In the genomic region with DNA sequence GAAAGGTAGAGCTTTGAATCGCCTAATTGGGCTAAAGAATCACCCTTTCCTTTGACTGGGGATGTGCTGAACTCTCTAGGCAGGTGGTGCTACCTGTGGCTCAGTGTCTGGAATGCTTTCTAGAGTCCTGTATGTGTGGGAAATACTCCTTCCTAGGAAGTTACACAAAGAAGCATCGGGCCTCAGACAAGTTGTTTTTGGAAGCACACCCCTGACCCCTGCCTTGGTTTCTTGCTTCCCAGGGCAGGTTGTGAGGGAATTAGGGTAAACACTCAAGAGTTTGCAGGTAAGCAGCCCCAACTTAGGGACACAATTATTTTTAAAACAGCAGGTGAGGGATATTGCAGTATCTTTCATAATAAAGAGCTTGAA, we compare ENCODE assay signal across 9 mouse cellular contexts. TPM values are rescaled to one million over a fixed set of nuclear protein-coding genes. Genes with fewer than 3 reads are reported as not detected.
DNase-seq lines count a peak whose midpoint lies in the region; ATAC-seq and TF ChIP-seq lines count a peak whose summit lies in the region.
"Had no signal": no experiment of that assay in that cellular context is flagged by ENCODE, and none has a peak within 500 bp of the region (broad histone marks: within the 10 kb centered on the region; RNA-seq: fewer than 3 reads in every experiment).

No protein-coding gene starts in this region.

- H3K27ac ChIP-seq in gastrocnemius, adult 2 months: peak overlapping the region; percentile 96
- H3K27ac ChIP-seq in thymus, adult 2 months (ENCODE audit: control insufficient read depth, insufficient read depth, low read length): 0 out of 2 replicates have a peak overlapping the region, but pooled peaks have one; percentile 9
- H3K27ac ChIP-seq in liver, embryonic 12.5 days: peak overlapping the region; percentile 85; the same call in 1 of the 2 replicates

- peak overlapping the region; percentile 92 for H3K9ac ChIP-seq in liver, embryonic 12.5 days

- peak; percentile 2 for DNase-seq in gastrocnemius, adult 2 months
- DNase-seq in gastrocnemius, postnatal 4 days (ENCODE audit: low spot score in 2 of 2): no peak
- DNase-seq in thymus, adult 2 months: no peak
- no peak for DNase-seq in thymus, postnatal 25 days
- DNase-seq in urinary bladder, postnatal 25 days (ENCODE audit: low spot score): no peak
- DNase-seq in adrenal gland, postnatal 25 days: no peak
- DNase-seq in urinary bladder, postnatal 10 days (ENCODE audit: low spot score): no peak

- H3K9me3 ChIP-seq in liver, embryonic 12.5 days (replicated peaks): no peaks in the 10 kb centered on the region

- peak overlapping the region; percentile 87 for H3K4me2 ChIP-seq in liver, embryonic 12.5 days

- H3K4me1 ChIP-seq in thymus, adult 2 months (replicated peaks; ENCODE audit: control insufficient read depth, insufficient read depth, low read length): peaks cover 12% of the 10 kb centered on the region
- H3K4me1 ChIP-seq in liver, embryonic 12.5 days: peaks cover 33% of the 10 kb centered on the region

- no peak for TF ChIP-seq CTCF in gastrocnemius, adult 2 months (IDR thresholded peaks at IDR 0.05)
- no peak for TF ChIP-seq CTCF in thymus, adult 2 months (IDR thresholded peaks at IDR 0.05; ENCODE audit: borderline replicate concordance, control insufficient read depth, extremely low read depth, insufficient read depth, low read length, poor library complexity)

- H3K4me3 ChIP-seq in gastrocnemius, adult 2 months: peak overlapping the region; percentile 99
- H3K4me3 ChIP-seq in thymus, adult 2 months (ENCODE audit: control insufficient read depth, insufficient read depth, low read length): peak overlapping the region; percentile 88
- peak overlapping the region; percentile 92 for H3K4me3 ChIP-seq in liver, embryonic 12.5 days

- H3K27me3 ChIP-seq in thymus, adult 2 months (ENCODE audit: control insufficient read depth, insufficient read depth, low read length): no peaks in the 10 kb centered on the region
- H3K27me3 ChIP-seq in liver, embryonic 12.5 days (replicated peaks): no peaks in the 10 kb centered on the region

- 5% methylated on average over 2 of the region's 2 CpGs for WGBS in thymus, adult 2 months
- WGBS in liver, embryonic 12.5 days (ENCODE audit: insufficient replicate concordance): 21% methylated on average over 2 of the region's 2 CpGs

- no peak for ATAC-seq in liver, embryonic 12.5 days

- no peak for TF ChIP-seq POLR2A in thymus, adult 2 months (IDR thresholded peaks at IDR 0.05; ENCODE audit: control insufficient read depth, extremely low read depth, insufficient read depth, low read length, poor library complexity)

- H3K36me3 ChIP-seq in thymus, adult 2 months (ENCODE audit: control insufficient read depth, insufficient read depth, low read length): peaks cover 22% of the 10 kb centered on the region
- peaks cover 52% of the 10 kb centered on the region for H3K36me3 ChIP-seq in liver, embryonic 12.5 days

- intact Hi-C loops in gastrocnemius, adult 2 months (cut with DNase I): no loop called here

RNA-seq across cellular contexts. Expression of a gene that starts 1.2 kb away (rescaled TPM):
- 10 to 100 TPM; 16.8 to 17.3 TPM for total RNA-seq in gastrocnemius, adult 2 months (2021)
- total RNA-seq in gastrocnemius, postnatal 4 days (2021): 10 to 100 TPM; 20.9 to 24.1 TPM
- 151 and 161 TPM in 2 replicates for polyA plus RNA-seq in thymus, adult 2 months (2012; rRNA removed)
- polyA plus RNA-seq in liver, embryonic 12.5 days (2016; fragmentation: Nextera tagmentation; extraction: Ambion mirVana): 8.2 and 9.4 TPM in 2 replicates
- 46.7 and 57.8 TPM in 2 replicates for total RNA-seq in adrenal gland, postnatal 25 days (2021)

RNA-seq across cellular contexts. Expression of a gene that starts 7.2 kb away (rescaled TPM):
- total RNA-seq in gastrocnemius, adult 2 months (2021): 10 to 100 TPM; 41.6 to 50.6 TPM
- 10 to 100 TPM; 81.1 to 84.6 TPM for total RNA-seq in gastrocnemius, postnatal 4 days (2021)
- polyA plus RNA-seq in thymus, adult 2 months (2012; rRNA removed): 68.5 and 69.2 TPM in 2 replicates
- 30.7 and 33.1 TPM in 2 replicates for polyA plus RNA-seq in liver, embryonic 12.5 days (2016; fragmentation: Nextera tagmentation; extraction: Ambion mirVana)
- 132 and 136 TPM in 2 replicates for total RNA-seq in adrenal gland, postnatal 25 days (2021)

RNA-seq across cellular contexts. Expression of a gene that starts 9.8 kb away (rescaled TPM):
- total RNA-seq in gastrocnemius, adult 2 months (2021): 10 to 100 TPM; 82.2 to 84.2 TPM
- 10 to 100 TPM; 26.1 to 27.2 TPM for total RNA-seq in gastrocnemius, postnatal 4 days (2021)
- 163 and 182 TPM in 2 replicates for polyA plus RNA-seq in thymus, adult 2 months (2012; rRNA removed)
- 3.0 and 3.4 TPM in 2 replicates for polyA plus RNA-seq in liver, embryonic 12.5 days (2016; fragmentation: Nextera tagmentation; extraction: Ambion mirVana)
- total RNA-seq in adrenal gland, postnatal 25 days (2021): 9.0 and 10.7 TPM in 2 replicates

RNA-seq across cellular contexts. Expression of a gene that starts 11.9 kb away (rescaled TPM):
- total RNA-seq in gastrocnemius, adult 2 months (2021): not detected
- total RNA-seq in gastrocnemius, postnatal 4 days (2021): under 1 TPM; 0.18 to 0.25 TPM
- polyA plus RNA-seq in thymus, adult 2 months (2012; rRNA removed): 0.94 and 1.3 TPM in 2 replicates
- 0.56 and 0.66 TPM in 2 replicates for polyA plus RNA-seq in liver, embryonic 12.5 days (2016; fragmentation: Nextera tagmentation; extraction: Ambion mirVana)
- total RNA-seq in adrenal gland, postnatal 25 days (2021): 0.85 TPM in 1 of 2 replicates, not detected in the other
- total RNA-seq: neutrophil, adult 5-6 weeks had no signal

RNA-seq across cellular contexts. Expression of a gene that starts 23.8 kb away (rescaled TPM):
- 10 to 100 TPM; 64.8 to 68.8 TPM for total RNA-seq in gastrocnemius, adult 2 months (2021)
- 10 to 100 TPM; 48.9 to 53.8 TPM for total RNA-seq in gastrocnemius, postnatal 4 days (2021)
- 84.4 and 91.7 TPM in 2 replicates for polyA plus RNA-seq in thymus, adult 2 months (2012; rRNA removed)
- 64.9 and 66.4 TPM in 2 replicates for polyA plus RNA-seq in liver, embryonic 12.5 days (2016; fragmentation: Nextera tagmentation; extraction: Ambion mirVana)
- total RNA-seq in adrenal gland, postnatal 25 days (2021): 68.6 and 72.3 TPM in 2 replicates

Comparison
In these comparisons a context has a peak if more than half of its experiments do, and no peak if none do; other contexts are left out.
1. H3K27ac ChIP-seq: peak in every context shown above with its lines; median percentile 96 in gastrocnemius, adult 2 months; 85 in liver, embryonic 12.5 days; 9 in thymus, adult 2 months.